Mouse (Mus musculus): ENCODE results near the gene Hoxb9.
A peak's percentile ranks its signal among the peaks of the same experiment; 100 is the strongest.

Hoxb9 gene

DNA sequence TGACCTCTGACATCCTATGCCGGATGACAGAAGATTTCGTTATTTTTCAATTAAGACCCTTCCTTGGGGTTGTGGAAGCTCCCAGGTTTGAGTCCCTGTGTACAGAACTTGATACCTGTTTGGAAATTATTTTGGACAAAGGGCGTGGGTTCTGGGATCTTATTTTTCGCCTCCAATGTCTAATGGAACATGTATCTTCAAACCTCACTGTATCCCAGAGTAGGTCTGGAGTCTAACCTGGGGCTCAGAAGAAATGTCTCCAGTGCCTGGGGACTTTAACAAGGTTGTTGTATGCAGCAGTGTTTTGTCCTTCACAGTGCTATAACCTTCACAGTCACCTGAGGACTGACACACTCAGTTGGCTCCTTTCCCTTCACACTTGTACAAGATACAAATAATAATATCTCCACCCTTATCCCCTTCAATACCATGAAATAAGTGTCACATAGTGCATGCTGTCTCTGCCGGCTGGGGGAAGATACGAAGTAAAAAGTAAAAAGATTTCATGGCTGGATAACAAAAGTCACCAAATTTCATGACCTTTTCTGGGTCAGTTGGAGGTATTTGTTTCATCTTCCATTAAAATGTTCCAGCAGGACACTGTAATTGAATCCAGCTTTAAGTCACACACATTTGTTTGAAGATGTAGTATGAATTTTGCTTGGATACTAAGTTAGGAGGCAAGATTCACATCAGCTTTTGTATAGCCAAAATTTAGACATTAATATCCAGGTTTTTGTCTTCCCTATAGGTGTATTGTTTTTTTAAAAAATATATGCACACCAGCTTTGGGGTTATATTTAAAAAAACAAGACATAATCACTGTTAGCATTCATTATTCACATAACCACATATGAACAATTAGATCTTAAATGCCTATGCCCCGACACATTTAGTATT is 4.0 kb upstream of the Hoxb9 start:
- no peak for DNase-seq

DNA sequence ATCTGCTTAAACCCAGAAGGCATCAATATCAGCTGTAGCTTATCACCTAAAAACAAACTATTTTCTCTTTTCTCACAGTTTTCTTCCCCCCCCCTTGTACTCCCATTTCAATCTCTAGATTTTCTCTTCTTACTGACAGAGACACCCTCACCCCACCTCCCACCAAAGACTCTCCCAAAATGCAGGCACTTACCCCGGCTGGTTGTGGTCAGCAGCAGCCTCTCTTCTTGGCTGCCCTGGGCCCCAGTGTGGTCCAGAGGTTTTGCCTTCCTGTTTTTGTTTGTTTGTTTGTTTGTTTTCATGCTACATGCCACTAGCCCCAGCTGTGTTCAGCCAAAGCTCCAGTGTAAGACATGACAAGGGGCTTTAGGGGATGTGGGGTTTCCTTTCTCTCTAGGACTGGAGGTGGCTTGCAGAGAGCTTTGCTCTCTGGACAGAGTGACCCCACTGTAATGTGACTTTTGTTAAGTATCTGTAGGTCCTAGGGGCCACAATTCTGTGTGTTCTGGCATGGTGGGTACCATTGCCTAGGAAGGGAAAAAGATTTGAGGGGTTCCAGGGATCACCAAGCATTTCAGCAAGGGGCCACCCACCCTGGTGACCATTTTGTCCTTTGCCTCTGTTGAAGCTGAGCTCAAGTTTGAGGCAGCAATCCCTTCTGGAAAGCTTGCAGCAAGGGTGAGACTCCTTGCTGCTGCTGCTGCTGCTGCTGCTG is 3.1 kb upstream of the Hoxb9 start:
- peak; percentile 3 for DNase-seq

DNA sequence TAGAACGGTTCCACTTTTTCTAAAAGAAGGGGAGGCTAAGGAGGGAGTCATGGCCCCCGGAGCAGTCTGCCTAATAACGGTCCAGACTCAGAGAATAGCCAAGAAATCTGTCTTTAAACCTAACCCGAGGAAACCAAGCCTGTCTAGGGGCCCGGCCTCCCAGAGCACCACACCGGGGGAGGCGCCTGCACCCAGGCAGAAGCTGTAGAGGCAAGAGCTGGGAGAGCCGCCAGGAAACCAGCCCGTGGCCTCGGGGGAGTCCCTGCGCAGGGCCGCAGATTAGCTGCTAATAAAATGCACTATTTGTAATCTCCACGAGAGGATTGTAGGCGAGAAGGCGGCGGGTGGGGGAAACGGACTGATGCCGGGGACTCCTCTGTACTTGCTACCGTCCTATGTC is 1.4 kb upstream of the Hoxb9 start:
- peak; percentile 87 for DNase-seq

DNA sequence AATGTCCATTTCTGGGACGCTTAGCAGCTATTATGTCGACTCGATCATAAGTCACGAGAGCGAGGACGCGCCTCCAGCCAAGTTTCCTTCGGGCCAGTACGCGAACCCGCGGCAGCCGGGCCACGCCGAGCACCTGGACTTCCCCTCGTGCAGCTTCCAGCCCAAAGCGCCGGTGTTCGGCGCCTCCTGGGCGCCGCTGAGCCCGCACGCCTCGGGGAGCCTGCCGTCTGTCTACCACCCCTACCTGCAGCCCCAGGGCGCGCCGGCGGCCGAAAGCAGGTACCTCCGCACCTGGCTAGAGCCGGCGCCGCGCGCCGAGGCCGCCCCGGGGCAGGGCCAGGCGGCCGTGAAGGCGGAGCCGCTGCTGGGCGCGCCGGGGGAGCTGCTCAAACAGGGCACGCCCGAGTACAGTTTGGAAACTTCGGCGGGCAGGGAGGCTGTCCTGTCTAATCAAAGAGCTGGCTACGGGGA is 319 bp downstream of the Hoxb9 start:
- peak; percentile 85 for DNase-seq

DNA sequence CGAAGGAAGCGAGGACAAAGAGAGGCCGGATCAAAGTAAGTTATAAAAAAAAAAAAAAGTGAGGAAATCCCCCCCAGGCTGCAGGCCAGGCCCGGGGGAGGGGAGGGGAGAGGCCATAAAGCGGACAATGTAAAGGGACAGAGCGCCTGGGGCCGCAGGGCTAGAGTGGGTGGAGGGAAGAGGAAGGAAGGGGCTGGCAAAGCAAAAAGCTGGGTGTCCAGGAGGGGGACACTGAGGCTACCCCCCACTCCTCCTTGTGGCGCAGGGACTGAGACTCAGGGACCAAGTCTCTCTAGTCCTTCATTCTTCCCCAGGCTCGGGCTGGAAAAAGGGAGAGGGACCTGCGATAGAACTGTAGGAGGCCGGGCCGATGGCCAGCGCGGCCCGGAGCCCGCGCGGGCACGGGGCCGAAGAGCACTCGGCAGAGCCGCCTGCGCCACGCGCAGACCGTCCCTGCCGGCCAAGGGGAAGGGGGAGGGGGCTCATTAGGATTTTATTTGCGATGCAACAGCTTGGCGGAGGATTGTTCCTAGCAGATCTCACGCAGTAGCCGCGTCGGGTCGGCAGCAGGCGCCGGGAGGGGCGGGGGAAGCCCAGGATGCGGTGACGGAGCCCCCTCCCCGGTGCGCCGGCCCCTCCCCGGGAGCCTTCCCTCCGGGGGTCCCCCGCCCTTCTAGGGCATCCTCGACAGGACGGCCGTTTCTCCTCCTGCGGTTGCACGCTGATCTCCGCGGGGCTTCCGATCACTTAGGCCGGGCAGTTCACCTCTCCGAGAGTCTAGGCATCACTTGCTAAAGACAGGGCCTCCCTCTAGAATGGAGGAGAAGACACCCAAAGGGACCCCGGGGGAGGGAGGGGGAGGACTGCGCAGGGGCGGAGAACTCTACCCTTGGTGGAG is 1.0 kb downstream of the Hoxb9 start:
- peak; percentile 71 for DNase-seq

DNA sequence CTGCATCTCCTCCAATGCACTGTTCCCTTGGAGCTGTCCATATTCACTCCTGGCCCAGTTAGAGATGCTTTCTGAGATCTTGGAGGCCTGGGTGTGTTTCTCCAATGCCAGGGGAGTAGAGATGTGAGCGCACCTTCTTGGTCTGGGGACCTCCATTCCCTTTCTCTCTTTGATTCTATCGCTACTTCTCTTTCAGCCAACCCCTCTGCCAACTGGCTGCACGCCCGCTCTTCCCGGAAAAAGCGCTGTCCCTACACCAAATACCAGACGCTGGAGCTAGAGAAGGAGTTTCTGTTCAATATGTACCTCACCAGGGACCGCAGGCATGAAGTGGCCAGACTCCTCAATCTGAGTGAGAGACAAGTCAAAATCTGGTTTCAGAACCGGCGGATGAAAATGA is 3.2 kb downstream of the Hoxb9 start:
- DNase-seq, result peak; percentile 39

DNA sequence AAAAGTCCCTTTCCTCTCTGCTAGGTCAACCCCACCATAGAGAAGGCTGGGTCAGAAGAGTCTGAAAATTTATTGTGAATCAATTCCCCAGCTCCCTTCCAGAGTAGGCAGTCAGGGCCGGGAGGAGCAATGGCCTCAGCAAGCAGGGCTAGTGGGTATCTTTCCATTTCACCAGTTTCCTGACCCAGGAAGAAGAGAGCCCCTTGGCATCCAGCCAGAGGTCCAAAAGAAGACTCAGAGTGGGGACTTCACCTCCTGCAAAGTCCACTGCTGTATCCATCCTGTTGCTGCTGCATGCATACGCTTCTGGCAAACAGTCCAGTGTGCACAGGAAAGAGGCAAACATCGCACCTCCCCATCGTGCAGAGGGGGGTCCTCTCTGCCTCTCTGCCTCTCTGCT is 4.6 kb downstream of the Hoxb9 start:
- peak; percentile 65 for DNase-seq

DNA sequence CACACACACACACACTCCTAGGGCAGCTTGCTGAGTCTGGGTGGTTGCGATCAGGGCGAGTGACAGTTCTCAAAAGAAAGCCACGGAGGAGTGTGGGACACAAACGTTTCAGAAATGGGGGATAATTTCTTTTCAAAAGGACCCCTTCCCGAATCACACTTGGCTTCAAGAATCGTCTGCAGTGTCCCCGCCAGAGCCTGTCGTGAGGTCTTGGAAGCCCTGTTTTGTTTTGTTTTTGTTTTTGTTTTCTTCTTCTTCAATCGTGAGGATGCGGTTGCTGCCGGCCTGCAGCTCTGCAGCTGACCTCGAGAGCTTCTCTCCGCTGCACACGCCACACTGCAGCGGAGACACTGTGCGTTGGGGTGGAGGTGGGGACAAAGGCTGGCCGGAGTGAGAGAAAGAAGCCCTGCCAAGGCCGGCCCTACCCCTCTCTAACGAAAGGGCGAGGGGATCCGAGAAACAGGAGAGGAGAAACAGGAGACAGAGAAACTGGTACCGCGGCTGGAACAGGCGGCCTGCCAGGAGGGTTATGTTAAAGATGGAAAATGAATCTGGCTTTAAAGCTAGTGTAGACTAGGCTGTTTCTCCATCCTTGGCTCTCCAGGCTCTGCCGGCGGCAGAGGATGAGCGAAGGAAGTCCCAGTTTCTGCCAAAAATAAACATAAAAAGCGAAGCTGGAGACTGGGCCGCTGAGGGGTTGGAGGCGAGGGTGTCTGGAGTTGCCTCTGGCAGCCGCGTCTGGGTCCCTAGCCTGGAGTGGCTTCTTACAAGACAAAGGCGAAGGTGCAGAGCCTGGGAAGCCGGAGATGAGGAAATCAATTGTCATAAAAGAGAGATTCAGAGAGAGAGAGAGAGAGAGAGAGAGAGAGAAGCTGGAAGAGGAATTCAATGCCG is 6.1 kb downstream of the Hoxb9 start:
- peak; percentile 63 for DNase-seq

DNA sequence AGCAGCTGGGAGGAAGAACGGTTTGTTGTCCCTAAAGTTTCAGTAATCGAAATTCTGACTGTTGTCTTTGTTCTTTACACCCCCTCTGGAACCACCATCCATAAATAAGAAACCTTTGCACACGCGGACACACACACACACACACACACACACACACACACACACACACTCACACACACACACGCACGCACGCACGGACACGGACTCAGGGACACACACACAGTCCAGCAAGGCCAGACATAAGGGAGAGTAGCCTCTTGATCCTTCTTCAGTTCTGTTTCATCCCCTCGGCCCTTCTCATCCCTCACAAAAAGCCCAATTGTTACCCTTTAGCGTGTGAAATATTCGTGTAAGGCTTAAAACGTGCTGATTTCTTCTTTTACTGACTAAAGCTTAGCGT is 7.1 kb downstream of the Hoxb9 start:
- DNase-seq, result peak; percentile 42

DNA sequence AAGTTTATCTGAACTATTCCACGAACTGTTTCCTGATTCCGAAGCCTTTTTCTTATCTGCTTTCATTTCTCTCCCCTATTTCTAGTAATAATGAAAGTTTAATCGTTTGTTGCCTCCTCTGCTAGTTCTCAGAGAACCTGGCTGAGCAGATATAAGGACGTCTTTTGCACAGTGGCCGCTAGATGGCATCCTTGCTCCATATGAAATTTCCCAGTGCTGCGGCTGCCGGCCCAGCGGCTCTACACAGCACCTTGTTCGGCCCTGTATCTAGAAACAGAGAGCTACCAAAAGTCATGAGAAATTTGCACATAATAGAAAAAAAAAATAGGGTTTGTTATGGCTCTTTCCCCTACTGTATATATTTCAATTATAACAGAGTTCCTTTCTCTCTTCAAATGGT is 7.5 kb downstream of the Hoxb9 start:
- peak; percentile 91 for DNase-seq

DNA sequence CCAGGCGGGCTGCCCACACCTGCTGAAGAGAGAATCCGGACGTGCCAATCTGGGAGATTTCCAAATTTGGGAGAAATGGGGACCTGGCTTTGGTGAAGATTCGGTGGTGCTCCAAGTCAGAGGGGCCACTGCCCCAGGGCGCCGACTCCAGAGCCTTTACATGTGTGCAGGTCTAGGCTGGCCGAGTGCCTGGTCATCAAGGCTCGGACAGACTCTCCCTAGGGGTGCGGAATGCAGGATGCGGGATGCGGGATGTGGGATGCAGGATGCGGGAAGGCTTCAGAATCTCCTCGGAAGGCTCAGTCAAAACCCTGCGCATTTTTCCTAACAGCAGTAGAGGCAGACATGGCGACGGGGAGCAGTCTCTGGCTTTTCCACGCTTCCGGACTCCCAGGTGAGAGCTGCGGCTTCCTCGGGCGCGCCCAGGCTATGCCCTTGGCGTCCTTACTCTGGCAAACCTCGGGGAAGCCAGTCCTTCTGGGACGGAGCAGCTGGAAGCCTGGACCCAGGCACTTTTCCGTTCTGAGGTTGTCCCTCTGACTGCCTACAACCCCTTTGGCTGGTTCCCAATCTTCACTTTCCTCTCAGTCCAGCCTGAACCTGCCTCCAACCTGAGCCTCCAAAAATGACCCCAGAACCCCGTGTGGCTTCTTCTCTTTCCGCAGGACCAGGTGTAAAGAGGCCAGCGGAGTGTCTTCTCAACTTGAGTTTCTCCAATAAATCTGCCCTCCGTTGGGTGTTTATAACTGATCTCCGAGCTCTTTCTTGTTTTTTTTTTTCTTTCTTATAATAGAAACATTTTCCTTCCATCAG is 8.4 kb downstream of the Hoxb9 start:
- DNase-seq, result peak; percentile 81

DNA sequence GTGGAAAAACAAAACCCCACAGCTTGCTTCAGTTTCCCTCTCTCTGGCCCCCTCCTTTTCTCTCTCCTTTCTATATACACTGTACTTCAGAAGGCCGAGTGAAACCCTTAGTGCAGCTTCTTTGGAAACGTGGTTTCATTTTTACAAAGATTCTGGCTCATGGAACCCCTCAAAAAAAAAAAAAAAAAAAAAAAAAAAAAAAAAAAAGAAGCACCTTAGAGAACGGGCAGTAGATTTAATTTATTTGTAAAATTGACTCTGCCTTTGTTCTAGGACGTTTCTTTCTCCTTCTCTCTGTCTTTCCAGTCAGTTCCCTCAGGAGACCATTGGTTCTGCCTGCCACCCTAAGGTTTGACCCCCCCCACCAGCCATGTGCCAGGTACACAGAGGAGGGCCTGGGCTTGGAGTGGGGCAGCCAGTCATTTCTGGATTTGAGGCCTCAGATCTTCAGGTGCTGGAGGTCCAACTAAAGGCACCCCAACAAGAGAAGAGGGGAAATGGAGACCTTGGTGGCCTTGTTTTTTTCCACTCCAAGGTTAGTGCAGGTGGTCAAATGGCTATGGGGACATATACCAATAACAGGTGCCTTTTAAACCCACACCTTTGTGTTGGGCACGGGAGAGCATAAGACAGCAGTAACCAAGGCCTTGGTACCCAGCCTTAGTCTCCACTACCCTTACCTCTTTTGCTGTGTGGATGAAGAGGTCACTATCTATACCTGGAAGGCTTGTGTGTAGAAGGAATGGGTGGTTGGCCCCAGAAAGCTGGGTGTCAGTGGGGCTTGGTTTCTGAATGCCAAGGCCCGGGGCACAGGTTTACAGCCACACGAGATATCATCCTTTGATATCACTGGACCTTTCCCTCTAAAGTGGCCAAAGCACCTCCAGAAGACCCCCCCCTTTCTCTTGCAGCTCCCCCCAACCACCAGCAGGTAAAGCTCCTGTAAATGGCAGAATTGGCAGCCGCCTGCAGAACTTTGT is 9.4 kb downstream of the Hoxb9 start:
- peak; percentile 73 for DNase-seq

DNA sequence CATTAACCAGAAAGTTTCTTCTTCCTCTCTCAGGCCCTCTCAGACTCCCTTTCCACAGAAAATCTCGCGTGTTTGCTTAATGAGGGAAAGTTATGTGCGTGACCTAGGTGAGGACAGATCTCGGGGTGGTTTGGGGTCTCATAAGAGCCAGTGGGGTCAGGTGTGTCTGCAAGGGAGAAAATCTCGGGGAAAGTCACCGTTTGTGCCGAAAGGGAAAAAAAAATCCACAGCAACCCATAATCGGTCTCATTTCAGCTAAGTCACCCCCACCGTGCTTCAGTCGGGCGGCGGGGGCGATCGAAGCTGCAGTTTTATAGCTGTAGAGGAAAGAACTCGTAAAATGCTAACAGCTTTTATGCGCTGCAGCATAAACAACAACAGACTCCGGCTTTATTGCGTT is 10.1 kb downstream of the Hoxb9 start:
- peak; percentile 67 for DNase-seq

DNA sequence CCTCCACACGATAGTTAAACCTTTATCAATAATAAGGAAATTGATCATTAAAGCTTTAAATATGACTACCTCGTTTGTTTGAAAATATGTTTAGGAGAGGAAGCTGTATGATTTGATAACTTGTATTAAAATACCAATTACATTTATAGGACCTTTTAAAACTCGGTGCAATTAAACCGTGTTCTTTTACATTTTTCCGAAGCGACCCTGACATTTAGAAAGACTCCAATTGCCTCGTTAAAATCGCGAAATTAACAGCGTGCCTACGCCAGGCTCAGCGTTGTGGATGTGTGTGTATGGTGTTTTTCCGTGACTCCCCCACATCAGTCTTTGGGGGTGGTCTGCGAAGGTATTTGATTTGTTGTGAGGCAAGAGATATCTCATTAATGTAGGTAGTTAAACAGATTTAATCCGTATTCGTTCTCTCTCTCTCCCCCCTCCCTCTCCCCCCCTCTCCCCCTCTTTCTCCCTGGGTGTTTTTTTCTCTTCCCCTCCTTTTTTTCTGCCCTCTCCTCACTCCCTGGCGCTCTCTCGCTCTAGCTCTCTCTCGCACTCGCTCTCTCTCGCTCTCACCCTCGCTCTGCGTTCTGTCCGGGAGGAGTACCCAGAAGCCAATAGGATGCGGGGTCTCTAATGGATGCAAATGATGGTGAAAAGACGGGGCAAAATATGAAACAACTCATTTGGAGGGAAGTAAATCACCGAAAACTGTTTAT is 10.8 kb downstream of the Hoxb9 start, which contains the start of gene Hoxb8:
TSS of gene Hoxb8 (plus strand) at position 51 of the 716 bp plus-strand sequence.
- peak; percentile 62 for DNase-seq

DNA sequence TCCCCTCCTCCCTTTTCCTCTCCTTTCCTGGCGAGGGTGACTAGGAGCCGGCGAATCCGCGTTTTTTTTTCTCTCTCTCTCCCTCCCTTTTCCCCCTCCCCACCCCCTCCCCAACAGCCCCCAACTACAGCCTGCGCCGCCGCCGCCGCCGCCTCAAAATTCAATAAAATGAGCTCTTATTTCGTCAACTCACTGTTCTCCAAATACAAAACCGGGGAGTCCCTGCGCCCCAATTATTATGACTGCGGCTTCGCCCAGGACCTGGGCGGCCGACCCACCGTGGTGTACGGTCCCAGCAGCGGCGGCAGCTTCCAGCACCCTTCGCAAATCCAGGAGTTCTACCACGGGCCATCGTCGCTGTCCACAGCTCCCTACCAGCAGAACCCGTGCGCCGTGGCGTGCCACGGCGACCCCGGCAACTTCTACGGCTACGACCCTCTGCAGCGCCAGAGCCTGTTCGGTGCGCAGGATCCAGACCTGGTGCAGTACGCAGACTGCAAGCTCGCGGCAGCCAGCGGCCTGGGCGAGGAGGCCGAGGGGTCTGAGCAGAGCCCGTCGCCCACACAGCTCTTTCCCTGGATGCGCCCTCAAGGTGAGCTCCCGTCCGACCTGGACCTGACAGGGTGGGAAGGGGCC is 11.7 kb downstream of the Hoxb9 start:
- DNase-seq, result peak; percentile 70

DNA sequence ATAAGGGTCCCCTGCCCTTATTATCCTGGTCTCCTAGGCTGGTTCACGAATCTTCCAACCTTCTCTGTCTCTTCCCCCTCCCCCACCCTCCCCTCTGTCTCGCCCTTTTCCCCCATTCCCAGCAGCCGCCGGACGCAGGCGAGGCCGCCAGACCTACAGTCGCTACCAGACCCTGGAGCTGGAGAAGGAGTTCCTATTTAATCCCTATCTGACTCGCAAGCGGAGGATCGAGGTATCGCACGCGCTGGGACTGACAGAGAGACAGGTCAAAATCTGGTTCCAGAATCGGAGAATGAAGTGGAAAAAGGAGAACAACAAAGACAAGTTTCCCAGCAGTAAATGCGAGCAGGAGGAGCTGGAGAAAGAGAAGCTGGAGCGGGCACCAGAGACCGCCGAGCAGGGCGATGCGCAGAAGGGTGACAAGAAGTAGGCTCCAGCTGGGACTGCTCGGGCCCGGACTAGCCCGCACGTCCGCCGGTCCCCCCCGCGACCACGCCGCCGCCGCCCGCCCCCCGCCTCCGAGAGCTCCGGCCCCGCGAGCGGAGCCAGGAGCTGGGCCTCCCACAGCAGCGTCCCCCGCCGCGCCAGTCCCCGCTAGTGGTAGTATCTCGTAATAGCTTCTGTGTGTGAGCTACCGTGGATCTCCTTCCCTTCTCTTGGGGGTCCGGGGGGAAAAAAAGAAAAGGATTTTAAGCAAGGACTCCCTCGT is 12.9 kb downstream of the Hoxb9 start:
- DNase-seq, result peak; percentile 82
